Comparison of ENCODE assay signal across 24 mouse cellular contexts in the genomic region with DNA sequence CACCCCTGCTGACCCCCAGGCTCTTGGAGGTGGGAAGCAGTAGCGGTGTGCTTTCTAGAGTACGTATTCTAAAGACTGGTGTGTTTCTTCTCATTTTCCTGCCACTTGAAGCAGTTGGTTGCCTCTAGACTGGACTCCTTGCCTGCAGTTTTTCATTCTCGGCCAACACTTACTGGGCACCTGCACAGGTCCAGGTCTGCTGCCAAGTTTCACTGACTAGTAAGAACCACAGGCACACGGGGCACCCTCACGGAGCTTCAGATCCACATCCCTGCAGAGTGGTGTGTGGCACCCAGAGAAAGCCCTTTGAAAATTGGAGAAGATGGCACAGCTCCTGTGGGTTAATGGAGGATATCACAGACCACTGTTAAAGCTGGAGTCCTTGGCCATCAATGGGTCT.
DNase-seq lines count a peak whose midpoint lies in the region; ATAC-seq and TF ChIP-seq lines count a peak whose summit lies in the region.
"Had no signal": no experiment of that assay in that cellular context is flagged by ENCODE, and none has a peak within 500 bp of the region (broad histone marks: within the 10 kb centered on the region; RNA-seq: fewer than 3 reads in every experiment).

No protein-coding gene starts in this region.

- H3K9ac ChIP-seq in forebrain, embryonic 15.5 days (replicated peaks): no peak overlapping the region
- no peak overlapping the region for H3K9ac ChIP-seq in forebrain, embryonic 14.5 days (ENCODE audit: low read length)
- no peak overlapping the region for H3K9ac ChIP-seq in midbrain, embryonic 13.5 days (replicated peaks)
- H3K9ac ChIP-seq in midbrain, embryonic 14.5 days (replicated peaks; ENCODE audit: low read length): no peak overlapping the region
- H3K9ac ChIP-seq in intestine, postnatal 0 days (ENCODE audit: low read depth, low read length): no peak overlapping the region
- H3K9ac ChIP-seq: embryonic facial prominence, embryonic 12.5 days; hindbrain, embryonic 12.5 days; kidney, embryonic 15.5 days; liver, embryonic 14.5 days had no signal

- no peaks in the 10 kb centered on the region for H3K9me3 ChIP-seq in forebrain, embryonic 15.5 days
- no peaks in the 10 kb centered on the region for H3K9me3 ChIP-seq in forebrain, embryonic 14.5 days (replicated peaks; ENCODE audit: control insufficient read depth, low read length)
- H3K9me3 ChIP-seq in midbrain, embryonic 13.5 days: no peaks in the 10 kb centered on the region
- no peaks in the 10 kb centered on the region for H3K9me3 ChIP-seq in midbrain, embryonic 14.5 days (ENCODE audit: control insufficient read depth, low read length)
- no peaks in the 10 kb centered on the region for H3K9me3 ChIP-seq in intestine, postnatal 0 days (ENCODE audit: control insufficient read depth)
- H3K9me3 ChIP-seq: embryonic facial prominence, embryonic 12.5 days; hindbrain, embryonic 12.5 days; kidney, embryonic 15.5 days had no signal

- peaks cover 23% of the 10 kb centered on the region for H3K4me1 ChIP-seq in forebrain, embryonic 15.5 days
- H3K4me1 ChIP-seq in forebrain, embryonic 14.5 days (ENCODE audit: control insufficient read depth, insufficient read depth, low read length): peaks cover 8% of the 10 kb centered on the region; the same call in 1 of the 2 replicates
- peaks cover 41% of the 10 kb centered on the region for H3K4me1 ChIP-seq in midbrain, embryonic 13.5 days (replicated peaks)
- H3K4me1 ChIP-seq in midbrain, embryonic 14.5 days (ENCODE audit: control insufficient read depth, insufficient read depth, low read length): peaks cover 27% of the 10 kb centered on the region
- 0 out of 2 replicates have a peak, but pooled peaks cover 3% of the 10 kb centered on the region for H3K4me1 ChIP-seq in intestine, postnatal 0 days (replicated peaks; ENCODE audit: control insufficient read depth, insufficient read depth, low read length)

- no peak for TF ChIP-seq CTCF in intestine, postnatal 0 days (IDR thresholded peaks at IDR 0.05; ENCODE audit: low read depth)

- ATAC-seq in forebrain, embryonic 15.5 days (replicated peaks): no peak
- ATAC-seq in forebrain, embryonic 14.5 days: no peak
- ATAC-seq in midbrain, embryonic 13.5 days: no peak
- ATAC-seq in midbrain, embryonic 14.5 days (ENCODE audit: low FRiP score, low TSS enrichment): no peak
- no peak for ATAC-seq in intestine, postnatal 0 days
- ATAC-seq: CD4-positive, CD25-positive, alpha-beta regulatory T cell, adult 4 months; forebrain, embryonic 16.5 days; intestine, embryonic 16.5 days had no signal

- no peaks in the 10 kb centered on the region for H3K36me3 ChIP-seq in forebrain, embryonic 15.5 days
- H3K36me3 ChIP-seq in forebrain, embryonic 14.5 days (ENCODE audit: control insufficient read depth, insufficient read depth, low read length): no peaks in the 10 kb centered on the region
- H3K36me3 ChIP-seq in midbrain, embryonic 13.5 days: no peaks in the 10 kb centered on the region
- H3K36me3 ChIP-seq in midbrain, embryonic 14.5 days (ENCODE audit: control insufficient read depth, insufficient read depth, low read length): no peaks in the 10 kb centered on the region
- no peaks in the 10 kb centered on the region for H3K36me3 ChIP-seq in intestine, postnatal 0 days (ENCODE audit: control insufficient read depth, insufficient read depth)
- H3K36me3 ChIP-seq: embryonic facial prominence, embryonic 12.5 days; hindbrain, embryonic 12.5 days; kidney, embryonic 15.5 days had no signal

- WGBS in forebrain, embryonic 15.5 days: 90% methylated on average over 5 of the region's 5 CpGs
- WGBS in forebrain, embryonic 14.5 days: 90% methylated on average over 5 of the region's 5 CpGs
- WGBS in midbrain, embryonic 13.5 days: 87% methylated on average over 5 of the region's 5 CpGs
- 91% methylated on average over 5 of the region's 5 CpGs for WGBS in midbrain, embryonic 14.5 days
- 87% methylated on average over 5 of the region's 5 CpGs for WGBS in intestine, postnatal 0 days

- no peaks in the 10 kb centered on the region for H3K27me3 ChIP-seq in forebrain, embryonic 15.5 days
- no peaks in the 10 kb centered on the region for H3K27me3 ChIP-seq in forebrain, embryonic 14.5 days (replicated peaks; ENCODE audit: control insufficient read depth, insufficient read depth, low read length)
- H3K27me3 ChIP-seq in midbrain, embryonic 13.5 days: peaks cover 9% of the 10 kb centered on the region
- no peaks in the 10 kb centered on the region for H3K27me3 ChIP-seq in midbrain, embryonic 14.5 days (ENCODE audit: control insufficient read depth, insufficient read depth, low read length)
- H3K27me3 ChIP-seq in intestine, postnatal 0 days (replicated peaks; ENCODE audit: control insufficient read depth, insufficient read depth, low read length): no peaks in the 10 kb centered on the region
- H3K27me3 ChIP-seq: embryonic facial prominence, embryonic 12.5 days; hindbrain, embryonic 12.5 days had no signal

- H3K27ac ChIP-seq in forebrain, embryonic 15.5 days (replicated peaks): 0 out of 2 replicates have a peak overlapping the region, but pooled peaks have one; percentile 16
- H3K27ac ChIP-seq in forebrain, embryonic 14.5 days (ENCODE audit: low read depth, low read length): no peak overlapping the region
- peak overlapping the region; percentile 10; the same call in 1 of the 2 replicates for H3K27ac ChIP-seq in midbrain, embryonic 13.5 days
- no peak overlapping the region for H3K27ac ChIP-seq in midbrain, embryonic 14.5 days (replicated peaks; ENCODE audit: low read depth, low read length)
- no peak overlapping the region for H3K27ac ChIP-seq in intestine, postnatal 0 days (ENCODE audit: low read depth, low read length)
- H3K27ac ChIP-seq: embryonic facial prominence, embryonic 12.5 days; hindbrain, embryonic 12.5 days; kidney, embryonic 15.5 days; liver, embryonic 14.5 days; macrophage had no signal

- no peak for DNase-seq in forebrain, embryonic 14.5 days (ENCODE audit: low spot score)
- no peak for DNase-seq in midbrain, embryonic 14.5 days
- peak; percentile 74 for DNase-seq in cerebellum, adult 9-10 months
- DNase-seq in urinary bladder, postnatal 25 days (ENCODE audit: low spot score): no peak
- DNase-seq: adrenal gland, postnatal 14 days; embryo, embryonic 11 days; heart, postnatal 14 days; kidney, postnatal 25 days; liver; lung, adult 2 months; lung, postnatal 10 days; thymus, adult 2 months; thymus, postnatal 36 days had no signal

- no peak overlapping the region for H3K4me2 ChIP-seq in forebrain, embryonic 15.5 days (replicated peaks)
- H3K4me2 ChIP-seq in forebrain, embryonic 14.5 days (ENCODE audit: low read length): no peak overlapping the region
- no peak overlapping the region for H3K4me2 ChIP-seq in midbrain, embryonic 13.5 days (replicated peaks)
- H3K4me2 ChIP-seq in midbrain, embryonic 14.5 days (ENCODE audit: low read length): no peak overlapping the region
- H3K4me2 ChIP-seq in intestine, postnatal 0 days (replicated peaks; ENCODE audit: low read depth): no peak overlapping the region
- H3K4me2 ChIP-seq: embryonic facial prominence, embryonic 12.5 days; hindbrain, embryonic 12.5 days; kidney, embryonic 15.5 days had no signal

- H3K4me3 ChIP-seq in forebrain, embryonic 15.5 days: no peak overlapping the region
- H3K4me3 ChIP-seq in forebrain, embryonic 14.5 days (ENCODE audit: low read depth, low read length): no peak overlapping the region
- no peak overlapping the region for H3K4me3 ChIP-seq in midbrain, embryonic 13.5 days (replicated peaks)
- H3K4me3 ChIP-seq in midbrain, embryonic 14.5 days (replicated peaks; ENCODE audit: low read depth, low read length): no peak overlapping the region
- H3K4me3 ChIP-seq in intestine, postnatal 0 days (ENCODE audit: low read depth, low read length): no peak overlapping the region
- H3K4me3 ChIP-seq: embryonic facial prominence, embryonic 12.5 days; hindbrain, embryonic 12.5 days; kidney, embryonic 15.5 days had no signal

Comparison
In these comparisons a context has a peak if more than half of its experiments do, and no peak if none do; other contexts are left out.
1. H3K27ac ChIP-seq: peak in forebrain, embryonic 15.5 days (single experiment) and midbrain, embryonic 13.5 days (single experiment); none in forebrain, embryonic 14.5 days (single experiment), midbrain, embryonic 14.5 days (single experiment) and intestine, postnatal 0 days (single experiment).